Mouse (Mus musculus) midbrain, embryonic 11.5 days (tissue): ENCODE measurements around the gene Sox5. TPM values are rescaled to one million over a fixed set of nuclear protein-coding genes. Genes with fewer than 3 reads are reported as not detected.
A peak's percentile ranks its signal among the peaks of the same experiment; 100 is the strongest.

ENCODE experiments used
- ATAC-seq: fragments of 200-750 bp; cut with Nextera tagmentation; 2 replicates; pipeline ENCODE4 v1.8.0; 2017; ENCODE audit warnings: moderate TSS enrichment, moderate library complexity; ENCODE audit not compliant: low FRiP score
- DNase-seq: peaks from one replicate; pipeline ENCODE4 v3.0.0; 2015; ENCODE audit warnings: low spot score; ENCODE audit errors: missing footprints
- H3K27ac ChIP-seq: fragments of 300-500 bp; sonication (generic); 2 replicates; pipeline ENCODE4 v1.5.1; 2014; ENCODE audit warnings: low read depth, low read length
- H3K27me3 ChIP-seq: fragments of 300-500 bp; sonication (generic); 2 replicates; pipeline ENCODE4 v1.6.1; 2014; ENCODE audit warnings: mild to moderate bottlenecking, low read length, moderate library complexity, mixed read lengths; ENCODE audit not compliant: control insufficient read depth, insufficient read depth
- H3K36me3 ChIP-seq: fragments of 300-500 bp; sonication (generic); 2 replicates; pipeline ENCODE4 v1.6.1; 2014; ENCODE audit warnings: mild to moderate bottlenecking, low read length, moderate library complexity, mixed read lengths; ENCODE audit not compliant: control insufficient read depth, insufficient read depth
- H3K4me1 ChIP-seq: fragments of 300-500 bp; sonication (generic); 2 replicates; pipeline ENCODE4 v1.6.1; 2014; ENCODE audit warnings: low read length; ENCODE audit not compliant: control insufficient read depth, insufficient read depth
- H3K4me2 ChIP-seq: fragments of 300-500 bp; sonication (generic); 2 replicates; pipeline ENCODE4 v1.6.1; 2014; ENCODE audit warnings: mild to moderate bottlenecking, moderate library complexity
- H3K4me3 ChIP-seq: fragments of 300-500 bp; sonication (generic); 2 replicates; pipeline ENCODE4 v1.5.1; 2014; ENCODE audit warnings: low read depth, low read length
- H3K9ac ChIP-seq: fragments of 300-500 bp; sonication (generic); 2 replicates; pipeline ENCODE4 v1.6.1; 2014; ENCODE audit warnings: low read length
- H3K9me3 ChIP-seq: fragments of 300-500 bp; sonication (generic); 2 replicates; pipeline ENCODE4 v1.6.1; 2016; ENCODE audit warnings: low read length; ENCODE audit not compliant: control insufficient read depth
- WGBS: fragments of 180-500 bp; shearing (Covaris S2); extraction: QIAGEN DNeasy Blood & Tissue Kit; methylation state at CpG from one replicate; pipeline ENCODE4 v1.1.7; 2014; 5-methylcytosine and 5-hydroxymethylcytosine counted together
- polyA plus RNA-seq: library from polyadenylated mRNA; unstranded; fragments of >200 nt; fragmentation: Nextera tagmentation; extraction: Ambion mirVana; gene quantifications from 2 replicates; pipeline ENCODE4 v1.2.1, GENCODE M21; 2014

The Sox5 gene
- polyA plus RNA-seq, 1 experiment from 2014 or later = 23.0 TPM

GRCm38 (mm10) chr6:144307551-144308149 is 474.1 kb downstream of the Sox5 start:
- WGBS = 93% methylated on average over 12 of the region's 12 CpGs
- ATAC-seq (no peak), DNase-seq (peak; percentile 53)
- Histone ChIP-seq H3K4me1 (no peaks in the 10 kb centered on the region), H3K36me3 (no peaks in the 10 kb centered on the region), H3K27ac (no peak overlapping the region), H3K4me3 (no peak overlapping the region), H3K27me3 (no peaks in the 10 kb centered on the region), H3K9me3 (no peaks in the 10 kb centered on the region; the same call in 1 of the 2 replicates), H3K9ac (no peak overlapping the region), H3K4me2 (no peak overlapping the region)

GRCm38 (mm10) chr6:144302823-144303222 is 479.0 kb downstream of the Sox5 start:
- Histone ChIP-seq H3K9ac (no peak overlapping the region), H3K36me3 (no peaks in the 10 kb centered on the region), H3K9me3 (no peaks in the 10 kb centered on the region; the same call in 1 of the 2 replicates), H3K4me2 (no peak overlapping the region), H3K4me1 (no peaks in the 10 kb centered on the region; the same call in 1 of the 2 replicates), H3K27ac (no peak overlapping the region), H3K4me3 (no peak overlapping the region), H3K27me3 (no peaks in the 10 kb centered on the region)
- WGBS = 93% methylated on average over 6 of the region's 6 CpGs
- ATAC-seq (no peak), DNase-seq (peak; percentile 77)

- DNase-seq (peak; percentile 78), ATAC-seq (peak; percentile 67; the same call in 1 of the 2 replicates)
- Histone ChIP-seq H3K4me2 (no peak overlapping the region), H3K4me1 (no peaks in the 10 kb centered on the region; the same call in 1 of the 2 replicates), H3K4me3 (no peak overlapping the region), H3K36me3 (no peaks in the 10 kb centered on the region), H3K27me3 (no peaks in the 10 kb centered on the region), H3K9me3 (no peaks in the 10 kb centered on the region; the same call in 1 of the 2 replicates), H3K27ac (no peak overlapping the region), H3K9ac (no peak overlapping the region)
- 40% methylated on average over 4 of the region's 4 CpGs for WGBS
Observed at GRCm38 (mm10) chr6:144301082-144301481, 480.7 kb downstream of the Sox5 start.

- ATAC-seq (no peak), DNase-seq (peak; percentile 47)
- H3K4me1 ChIP-seq = no peaks in the 10 kb centered on the region; the same call in 1 of the 2 replicates
- no peak overlapping the region for H3K4me2 ChIP-seq
- no peaks in the 10 kb centered on the region; the same call in 1 of the 2 replicates for H3K9me3 ChIP-seq
- WGBS = 85% methylated on average over 7 of the region's 7 CpGs
- no peak overlapping the region for H3K27ac ChIP-seq
- H3K36me3 ChIP-seq = no peaks in the 10 kb centered on the region
- no peak overlapping the region for H3K9ac ChIP-seq
- H3K4me3 ChIP-seq = no peak overlapping the region
- H3K27me3 ChIP-seq = no peaks in the 10 kb centered on the region
Observed at GRCm38 (mm10) chr6:144299503-144299858, 482.3 kb downstream of the Sox5 start.

GRCm38 (mm10) chr6:144298641-144299502 is 482.9 kb downstream of the Sox5 start:
- ATAC-seq (no peak), DNase-seq (peak; percentile 33)
- Histone ChIP-seq H3K4me3 (no peak overlapping the region), H3K9ac (no peak overlapping the region), H3K4me2 (no peak overlapping the region), H3K27me3 (no peaks in the 10 kb centered on the region), H3K9me3 (no peaks in the 10 kb centered on the region; the same call in 1 of the 2 replicates), H3K4me1 (no peaks in the 10 kb centered on the region; the same call in 1 of the 2 replicates), H3K36me3 (no peaks in the 10 kb centered on the region), H3K27ac (no peak overlapping the region)
- 81% methylated on average over 23 of the region's 23 CpGs for WGBS

- ATAC-seq (no peak), DNase-seq (peak; percentile 72)
- Histone ChIP-seq H3K27ac (no peak overlapping the region), H3K4me1 (no peaks in the 10 kb centered on the region; the same call in 1 of the 2 replicates), H3K4me3 (no peak overlapping the region), H3K36me3 (no peaks in the 10 kb centered on the region), H3K4me2 (no peak overlapping the region), H3K9me3 (no peaks in the 10 kb centered on the region; the same call in 1 of the 2 replicates), H3K9ac (no peak overlapping the region), H3K27me3 (no peaks in the 10 kb centered on the region)
- 88% methylated on average over 5 of the region's 5 CpGs for WGBS
Observed at GRCm38 (mm10) chr6:144297846-144298245, 483.9 kb downstream of the Sox5 start.

- H3K9me3 ChIP-seq = no peaks in the 10 kb centered on the region
- 93% methylated on average over 1 of the region's 1 CpGs for WGBS
- no peaks in the 10 kb centered on the region; the same call in 1 of the 2 replicates for H3K4me1 ChIP-seq
- H3K27me3 ChIP-seq = no peaks in the 10 kb centered on the region
- H3K27ac ChIP-seq = no peak overlapping the region
- DNase-seq = no peak
- no peaks in the 10 kb centered on the region for H3K36me3 ChIP-seq
- H3K4me3 ChIP-seq = no peak overlapping the region
- H3K4me2 ChIP-seq = no peak overlapping the region
- no peak for ATAC-seq
- H3K9ac ChIP-seq = no peak overlapping the region
Observed at GRCm38 (mm10) chr6:144297131-144297530, 484.6 kb downstream of the Sox5 start.

GRCm38 (mm10) chr6:144291526-144291925 is 490.3 kb downstream of the Sox5 start:
- no peaks in the 10 kb centered on the region for H3K27me3 ChIP-seq
- no peak overlapping the region for H3K9ac ChIP-seq
- no peak overlapping the region for H3K4me2 ChIP-seq
- no peak overlapping the region for H3K27ac ChIP-seq
- H3K4me3 ChIP-seq = no peak overlapping the region
- WGBS = 85% methylated on average over 4 of the region's 4 CpGs
- ATAC-seq (no peak), DNase-seq (no peak)
- H3K4me1 ChIP-seq = no peaks in the 10 kb centered on the region
- no peaks in the 10 kb centered on the region for H3K36me3 ChIP-seq
- no peaks in the 10 kb centered on the region for H3K9me3 ChIP-seq

GRCm38 (mm10) chr6:144286122-144286521 is 495.7 kb downstream of the Sox5 start:
- ATAC-seq = no peak
- H3K9me3 ChIP-seq = no peaks in the 10 kb centered on the region
- no peaks in the 10 kb centered on the region for H3K36me3 ChIP-seq
- no peaks in the 10 kb centered on the region for H3K4me1 ChIP-seq
- no peak overlapping the region for H3K9ac ChIP-seq
- 92% methylated on average over 4 of the region's 4 CpGs for WGBS
- no peaks in the 10 kb centered on the region for H3K27me3 ChIP-seq
- H3K4me3 ChIP-seq = no peak overlapping the region
- no peak overlapping the region for H3K4me2 ChIP-seq
- no peak overlapping the region for H3K27ac ChIP-seq
- DNase-seq = no peak
